Mouse (Mus musculus): Measurements from ENCODE around the gene Suz12. TPM values are rescaled to one million over a fixed set of nuclear protein-coding genes. Genes with fewer than 3 reads are reported as not detected.
"Not testable (repeated sequence)": the region's sequence is repeated elsewhere in the genome, so short reads cannot be mapped to it uniquely, and the experiment has no call there.

Suz12 gene
- polyA plus RNA-seq, 1 experiment from 2014 or later, result 22.6 TPM

DNA sequence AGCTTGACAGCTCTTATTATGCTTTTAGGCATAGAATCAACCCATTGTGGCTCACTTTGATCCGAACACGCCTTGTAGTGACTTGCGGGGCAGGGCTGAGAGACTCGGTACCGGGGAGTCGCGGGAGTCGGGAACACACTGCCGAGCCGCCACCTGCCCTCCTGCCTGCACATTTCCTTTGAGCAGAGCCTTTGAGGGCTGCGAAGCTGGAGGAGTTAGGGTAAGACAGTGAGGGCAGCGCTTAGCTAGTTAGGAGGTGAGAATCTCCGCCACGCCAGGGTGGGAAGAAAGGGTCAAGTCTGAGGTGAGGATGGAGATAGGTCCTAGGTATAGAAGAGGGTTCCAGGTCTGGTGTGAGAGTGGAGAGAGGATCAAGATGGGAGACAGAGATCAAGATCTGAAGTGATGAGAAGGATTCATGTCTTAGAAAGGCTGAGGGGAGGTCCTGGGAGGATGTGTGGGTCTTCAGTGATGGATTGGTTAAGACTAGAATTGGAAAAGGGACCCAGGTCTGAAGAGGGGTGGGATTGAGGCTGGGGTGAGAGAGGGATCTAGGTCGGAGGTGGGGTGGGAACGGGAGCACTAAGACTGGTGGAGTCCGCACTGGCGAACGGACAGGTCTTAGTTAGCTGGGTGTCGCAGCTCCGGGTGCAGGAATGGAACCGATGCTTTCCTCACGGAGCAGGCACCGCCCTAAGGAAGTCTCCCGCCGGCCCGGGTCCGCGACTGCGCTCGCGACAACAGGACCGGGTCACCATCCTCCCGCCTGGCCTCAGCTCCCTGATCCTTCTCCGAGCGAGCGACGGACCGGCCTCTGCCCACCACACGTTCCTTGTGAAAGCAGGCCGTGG lies 19.1 kb upstream of the Suz12 start:
- Histone ChIP-seq H3K36me3 (no peaks in the 10 kb centered on the region), H3K9ac (peak overlapping the region; percentile 45; the same call in 1 of the 2 replicates), H3K4me1 (replicated peaks) (peaks cover 14% of the 10 kb centered on the region), H3K4me2 (replicated peaks) (peak overlapping the region; percentile 97), H3K27me3 (replicated peaks) (peaks cover 12% of the 10 kb centered on the region), H3K27ac (no peak overlapping the region), H3K9me3 (no peaks in the 10 kb centered on the region), H3K4me3 (replicated peaks) (peak overlapping the region; percentile 49)
- ATAC-seq, result peak; percentile 71
- under 1% methylated on average over 41 of the region's 41 CpGs for WGBS

DNA sequence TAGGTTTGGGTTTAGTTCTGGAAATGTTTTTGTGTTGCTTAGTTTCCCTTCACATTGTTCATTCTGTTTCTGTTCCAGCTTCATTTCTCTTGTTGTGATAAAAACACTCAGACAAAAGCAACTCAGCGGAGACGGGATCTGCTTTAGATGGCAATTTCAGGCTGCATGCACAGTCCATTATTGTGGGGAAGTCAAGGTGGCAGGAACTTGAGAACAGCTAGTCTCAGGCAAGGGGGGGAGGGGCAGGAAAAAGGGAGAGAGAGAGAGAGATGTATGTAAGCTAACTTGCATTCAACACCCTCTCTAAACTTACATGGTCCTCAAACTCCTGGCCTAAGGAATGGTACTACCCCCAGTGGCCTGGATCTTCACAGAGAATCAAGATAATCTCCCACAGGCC lies 17.5 kb upstream of the Suz12 start:
- ATAC-seq, result no peak
- Histone ChIP-seq H3K36me3 (no peaks in the 10 kb centered on the region), H3K27me3 (replicated peaks) (peaks cover 12% of the 10 kb centered on the region), H3K9me3 (no peaks in the 10 kb centered on the region), H3K27ac (no peak overlapping the region), H3K4me2 (replicated peaks) (no peak overlapping the region), H3K9ac (no peak overlapping the region), H3K4me1 (replicated peaks) (peaks cover 14% of the 10 kb centered on the region), H3K4me3 (replicated peaks) (no peak overlapping the region)
- 82% methylated on average over 2 of the region's 2 CpGs for WGBS

DNA sequence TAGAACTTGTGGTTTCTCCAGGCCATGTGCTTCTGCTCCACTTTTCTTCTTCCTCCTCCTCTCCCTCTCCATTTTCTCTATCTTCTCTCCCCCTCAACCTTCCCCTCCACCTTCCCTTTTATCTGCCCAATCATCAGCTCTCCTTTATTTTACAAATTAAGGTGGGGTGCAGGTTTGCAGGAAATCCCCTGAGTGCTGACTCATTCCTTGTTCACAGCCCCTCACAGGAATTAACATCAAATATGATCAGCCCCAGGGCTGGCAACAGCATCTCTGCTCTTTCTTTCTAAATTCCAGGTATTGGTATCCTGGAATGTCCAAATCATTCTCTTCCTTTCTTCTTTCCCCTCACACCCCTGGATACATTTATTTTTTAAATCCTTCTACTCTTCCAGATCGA lies 16.7 kb upstream of the Suz12 start:
- no peaks in the 10 kb centered on the region for H3K9me3 ChIP-seq
- peaks cover 12% of the 10 kb centered on the region for H3K27me3 ChIP-seq (replicated peaks)
- ATAC-seq, result no peak
- no peak overlapping the region for H3K4me2 ChIP-seq (replicated peaks)
- H3K4me1 ChIP-seq (replicated peaks), result peaks cover 14% of the 10 kb centered on the region
- no peak overlapping the region for H3K4me3 ChIP-seq (replicated peaks)
- no peak overlapping the region for H3K9ac ChIP-seq
- 93% methylated on average over 1 of the region's 1 CpGs for WGBS
- no peak overlapping the region for H3K27ac ChIP-seq
- no peaks in the 10 kb centered on the region for H3K36me3 ChIP-seq

DNA sequence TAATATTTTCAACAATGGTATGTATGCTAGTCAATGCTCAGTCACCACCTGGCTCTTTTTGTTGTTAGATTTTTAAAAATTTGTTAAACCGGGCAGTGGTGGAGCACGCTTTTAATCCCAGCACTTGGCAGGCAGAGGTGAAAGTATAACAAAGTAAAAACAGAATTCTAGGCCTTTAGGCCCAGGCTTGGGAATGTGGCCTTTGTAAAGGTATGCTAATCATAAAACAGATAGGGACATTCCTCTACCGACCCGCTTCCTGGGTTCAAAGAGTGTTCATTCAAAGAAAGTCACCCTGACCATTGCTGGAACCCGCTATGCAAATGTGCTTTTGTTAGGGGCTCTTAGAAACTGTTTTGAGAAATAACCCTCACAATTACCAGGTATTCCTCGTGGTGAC lies 16.3 kb upstream of the Suz12 start:
- not testable (repeated sequence) for H3K4me2 ChIP-seq (replicated peaks); H3K27ac ChIP-seq; H3K4me3 ChIP-seq (replicated peaks); H3K9ac ChIP-seq; H3K9me3 ChIP-seq; ATAC-seq; H3K36me3 ChIP-seq
- WGBS, result 83% methylated on average over 6 of the region's 6 CpGs
- Histone ChIP-seq H3K27me3 (replicated peaks) (peaks cover 12% of the 10 kb centered on the region), H3K4me1 (replicated peaks) (peaks cover 14% of the 10 kb centered on the region)

DNA sequence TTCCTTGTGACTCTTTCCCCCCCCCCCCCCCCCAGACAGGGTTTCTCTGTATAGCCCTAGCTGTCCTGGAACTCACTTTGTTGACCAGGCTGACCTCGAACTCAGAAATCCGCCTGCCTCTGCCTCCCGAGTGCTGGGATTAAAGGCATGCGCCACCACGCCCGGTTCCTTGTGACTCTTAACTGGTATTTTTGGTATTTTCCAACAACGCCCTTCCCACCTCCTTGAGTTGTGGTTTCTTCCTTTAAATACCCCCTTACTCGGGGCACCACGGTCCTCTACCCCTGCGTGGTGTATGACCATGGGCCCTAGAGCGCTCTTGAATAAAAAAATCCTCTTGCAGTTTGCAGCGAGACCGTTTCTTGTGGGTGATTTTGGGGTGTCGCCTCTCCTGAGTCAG lies 15.8 kb upstream of the Suz12 start:
- not testable (repeated sequence) for H3K9ac ChIP-seq; H3K27ac ChIP-seq; H3K4me3 ChIP-seq (replicated peaks); ATAC-seq; H3K9me3 ChIP-seq; H3K36me3 ChIP-seq; H3K4me2 ChIP-seq (replicated peaks)
- Histone ChIP-seq H3K27me3 (replicated peaks) (peaks cover 12% of the 10 kb centered on the region), H3K4me1 (replicated peaks) (peaks cover 14% of the 10 kb centered on the region)
- WGBS, result 94% methylated on average over 14 of the region's 14 CpGs

DNA sequence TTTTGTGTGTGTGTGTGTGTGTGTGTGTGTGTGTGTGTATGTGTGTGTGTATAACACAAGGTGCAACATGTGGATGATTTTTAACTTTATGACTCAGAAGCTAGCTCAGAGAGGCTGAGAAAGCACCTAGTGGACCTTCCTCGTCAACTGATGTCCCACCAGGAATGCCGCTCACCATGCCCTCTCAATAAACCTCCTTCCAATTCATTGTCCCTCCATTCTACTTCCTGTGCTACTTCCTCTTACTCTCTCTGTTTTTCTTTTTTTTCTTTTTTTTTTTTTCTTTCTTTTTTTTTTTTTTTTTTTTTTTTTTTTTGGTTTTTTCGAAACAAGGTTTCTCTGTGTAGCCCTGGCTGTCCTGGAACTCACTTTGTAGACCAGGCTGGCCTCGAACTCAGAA lies 15.2 kb upstream of the Suz12 start:
- not testable (repeated sequence) for H3K4me3 ChIP-seq (replicated peaks); ATAC-seq; H3K4me2 ChIP-seq (replicated peaks); H3K36me3 ChIP-seq; H3K9me3 ChIP-seq; H3K27ac ChIP-seq; H3K9ac ChIP-seq
- peaks cover 12% of the 10 kb centered on the region for H3K27me3 ChIP-seq (replicated peaks)
- WGBS, result 84% methylated on average over 4 of the region's 4 CpGs
- peaks cover 14% of the 10 kb centered on the region for H3K4me1 ChIP-seq (replicated peaks)

DNA sequence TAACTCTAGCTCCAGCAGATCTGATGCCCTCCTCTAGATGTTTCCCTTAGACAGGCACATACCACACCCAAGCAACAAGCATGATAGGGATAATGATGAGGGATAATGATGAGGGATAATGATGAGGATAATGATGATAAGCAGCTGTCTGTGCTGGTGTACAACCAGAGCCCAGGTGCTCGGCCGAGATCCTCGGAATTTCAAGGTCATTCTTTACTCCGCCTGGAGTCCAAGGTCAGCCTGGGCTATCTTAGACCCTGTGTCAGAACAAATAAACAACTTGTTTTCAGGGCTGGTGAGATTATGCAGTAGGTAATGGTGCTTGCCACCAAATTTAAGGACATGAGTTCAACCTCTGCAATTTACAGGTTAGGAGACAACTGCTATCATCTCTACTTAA lies 6.0 kb upstream of the Suz12 start:
- Histone ChIP-seq H3K4me3 (replicated peaks) (no peak overlapping the region), H3K9ac (no peak overlapping the region), H3K9me3 (no peaks in the 10 kb centered on the region), H3K36me3 (no peaks in the 10 kb centered on the region), H3K4me2 (replicated peaks) (no peak overlapping the region), H3K27me3 (replicated peaks) (no peaks in the 10 kb centered on the region), H3K27ac (no peak overlapping the region), H3K4me1 (replicated peaks) (no peaks in the 10 kb centered on the region)
- ATAC-seq, result no peak
- WGBS, result 59% methylated on average over 4 of the region's 4 CpGs

DNA sequence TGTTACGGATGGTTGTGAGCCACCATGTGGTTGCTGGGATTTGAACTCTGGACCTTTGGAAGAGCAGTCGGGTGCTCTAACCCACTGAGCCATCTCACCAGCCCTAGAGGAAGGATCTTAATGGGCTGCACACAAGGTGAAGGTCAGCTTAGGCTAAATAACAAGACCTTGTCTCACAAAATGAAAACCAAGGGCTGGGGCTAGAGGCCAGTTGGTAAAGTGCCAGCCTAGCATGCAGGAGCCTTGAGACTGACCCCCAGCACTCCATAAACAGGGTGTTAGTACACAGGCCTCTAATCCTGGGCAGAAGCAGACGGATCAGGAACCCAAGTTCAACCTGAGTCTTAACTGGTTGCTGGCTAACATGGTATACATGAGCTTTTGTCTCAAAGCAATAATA lies 5.0 kb upstream of the Suz12 start:
- H3K4me2 ChIP-seq (replicated peaks), result no peak overlapping the region
- no peaks in the 10 kb centered on the region for H3K27me3 ChIP-seq (replicated peaks)
- H3K9me3 ChIP-seq, result no peaks in the 10 kb centered on the region
- H3K36me3 ChIP-seq, result no peaks in the 10 kb centered on the region
- no peak overlapping the region for H3K4me3 ChIP-seq (replicated peaks)
- no peak for ATAC-seq
- no peak overlapping the region for H3K27ac ChIP-seq
- 91% methylated on average over 3 of the region's 3 CpGs for WGBS
- H3K9ac ChIP-seq, result no peak overlapping the region
- no peaks in the 10 kb centered on the region for H3K4me1 ChIP-seq (replicated peaks)

DNA sequence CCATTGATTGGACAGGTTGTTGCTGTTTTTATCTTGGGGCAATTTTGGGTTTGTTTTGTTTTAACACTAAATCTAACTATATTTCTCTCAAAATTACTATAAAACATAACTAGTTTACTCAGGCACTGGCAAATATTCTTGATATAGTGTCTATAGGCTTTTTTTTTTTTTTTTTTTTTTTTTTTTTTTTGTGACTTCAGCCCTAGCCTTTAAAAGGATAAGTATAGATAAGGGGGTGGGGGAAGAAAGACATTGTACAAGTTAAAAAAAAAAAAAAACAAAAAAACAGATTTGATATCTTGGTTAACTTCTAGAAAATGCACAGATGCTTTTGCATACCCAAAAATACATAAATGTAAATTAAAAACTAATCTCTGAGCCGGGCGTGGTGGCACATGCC lies 2.8 kb upstream of the Suz12 start:
- no peak overlapping the region for H3K27ac ChIP-seq
- no peaks in the 10 kb centered on the region for H3K9me3 ChIP-seq
- WGBS, result 90% methylated on average over 2 of the region's 2 CpGs
- H3K4me2 ChIP-seq (replicated peaks), result no peak overlapping the region
- no peaks in the 10 kb centered on the region for H3K27me3 ChIP-seq (replicated peaks)
- no peaks in the 10 kb centered on the region for H3K36me3 ChIP-seq
- no peak overlapping the region for H3K9ac ChIP-seq
- H3K4me1 ChIP-seq (replicated peaks), result no peaks in the 10 kb centered on the region
- no peak for ATAC-seq
- no peak overlapping the region for H3K4me3 ChIP-seq (replicated peaks)

DNA sequence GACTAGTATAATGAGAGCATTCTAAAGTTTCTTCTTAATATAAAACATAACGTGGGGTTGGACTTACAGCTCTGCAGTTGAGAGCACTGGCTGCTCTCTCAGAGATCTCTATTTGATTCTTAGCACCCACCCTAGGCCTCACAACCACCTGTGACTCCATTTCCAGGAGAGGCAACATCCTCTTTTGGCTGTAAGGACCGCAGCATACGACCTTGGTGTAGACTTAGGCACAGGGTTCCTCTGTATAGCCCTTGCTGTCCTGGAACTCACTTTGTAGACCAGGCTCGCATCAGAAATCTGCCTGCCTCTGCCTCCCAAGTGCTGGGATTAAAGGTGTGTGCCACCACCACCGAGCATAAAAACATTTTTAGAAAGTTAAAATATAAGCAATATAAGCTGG lies 1.3 kb upstream of the Suz12 start:
- ATAC-seq, result no peak
- H3K27ac ChIP-seq, result no peak overlapping the region
- no peaks in the 10 kb centered on the region for H3K27me3 ChIP-seq (replicated peaks)
- WGBS, result 93% methylated on average over 5 of the region's 5 CpGs
- H3K4me1 ChIP-seq (replicated peaks), result no peaks in the 10 kb centered on the region
- H3K36me3 ChIP-seq, result no peaks in the 10 kb centered on the region
- H3K9me3 ChIP-seq, result no peaks in the 10 kb centered on the region
- no peak overlapping the region for H3K4me3 ChIP-seq (replicated peaks)
- H3K9ac ChIP-seq, result no peak overlapping the region
- H3K4me2 ChIP-seq (replicated peaks), result no peak overlapping the region

DNA sequence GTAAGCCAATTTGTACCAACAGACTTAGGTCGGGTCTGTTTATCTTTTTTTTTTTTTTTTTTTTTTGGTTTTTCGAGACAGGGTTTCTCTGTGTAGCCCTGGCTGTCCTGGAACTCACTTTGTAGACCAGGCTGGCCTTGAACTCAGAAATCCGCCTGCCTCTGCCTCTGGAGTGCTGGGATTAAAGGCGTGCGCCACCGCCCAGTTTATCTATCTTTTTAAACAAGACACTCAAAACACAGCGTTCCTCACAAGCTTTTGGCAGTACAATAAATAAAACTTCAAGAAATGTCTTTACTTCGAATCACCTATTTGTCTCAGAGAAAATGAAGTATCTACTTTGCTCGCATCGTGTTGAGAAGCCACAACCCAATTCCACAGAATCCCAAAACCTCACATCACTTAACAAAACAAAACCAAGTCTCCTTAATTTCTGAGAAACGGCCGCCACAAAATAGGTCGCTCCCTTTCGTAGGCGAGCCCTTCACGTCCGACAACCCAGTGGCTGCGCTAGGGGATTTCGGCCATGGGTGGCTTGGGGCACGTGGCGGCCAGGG lies 793 bp upstream of the Suz12 start:
- Histone ChIP-seq H3K4me2 (replicated peaks) (peak overlapping the region; percentile 88), H3K9ac (peak overlapping the region; percentile 95), H3K36me3 (no peaks in the 10 kb centered on the region), H3K27ac (peak overlapping the region; percentile 92), H3K9me3 (no peaks in the 10 kb centered on the region), H3K27me3 (replicated peaks) (no peaks in the 10 kb centered on the region), H3K4me1 (replicated peaks) (no peaks in the 10 kb centered on the region), H3K4me3 (replicated peaks) (peak overlapping the region; percentile 97)
- ATAC-seq, result no peak
- WGBS, result 21% methylated on average over 21 of the region's 21 CpGs

DNA sequence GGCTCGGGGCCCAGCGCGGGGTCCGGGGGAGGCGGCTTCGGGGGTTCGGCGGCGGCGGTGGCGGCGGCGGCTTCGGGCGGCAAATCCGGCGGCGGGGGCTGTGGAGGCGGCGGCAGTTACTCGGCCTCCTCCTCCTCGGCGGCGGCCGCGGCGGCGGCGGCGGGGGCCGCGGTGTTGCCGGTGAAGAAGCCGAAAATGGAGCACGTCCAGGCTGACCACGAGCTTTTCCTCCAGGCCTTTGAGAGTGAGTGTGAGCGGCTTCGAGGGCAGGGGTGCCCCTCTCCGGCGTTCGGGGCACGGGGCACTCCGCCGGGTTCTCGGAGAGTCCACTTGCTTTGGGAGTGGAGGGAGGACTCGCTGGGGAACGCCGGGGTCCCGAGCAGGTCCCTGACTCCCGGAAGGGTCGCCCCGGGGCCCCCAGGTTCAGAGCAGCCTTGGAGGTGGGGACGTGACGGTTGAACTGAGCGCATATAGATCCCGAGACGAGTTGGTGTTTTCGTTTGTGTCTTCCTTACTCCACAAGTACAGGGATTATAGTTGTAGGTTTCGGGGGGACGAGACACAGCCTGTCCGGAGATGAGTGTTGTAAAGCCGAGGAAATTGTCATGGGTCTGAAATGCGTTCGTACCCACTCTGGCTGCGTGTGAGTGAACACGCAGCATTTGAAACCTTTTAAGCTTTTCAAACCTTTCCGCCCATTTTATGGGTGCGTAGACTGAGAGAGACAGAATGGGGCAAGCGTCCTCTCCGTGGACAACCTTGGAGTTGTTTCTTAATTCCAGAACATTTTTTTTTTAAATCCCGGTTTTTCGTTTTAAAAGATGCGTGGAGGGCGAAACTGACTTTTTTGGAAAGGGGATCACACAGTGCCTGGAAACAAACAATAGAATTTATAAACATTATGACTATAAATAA lies 707 bp downstream of the Suz12 start:
- Histone ChIP-seq H3K9ac (peak overlapping the region; percentile 95), H3K27ac (peak overlapping the region; percentile 100), H3K36me3 (no peaks in the 10 kb centered on the region), H3K9me3 (no peaks in the 10 kb centered on the region), H3K4me1 (replicated peaks) (no peaks in the 10 kb centered on the region), H3K27me3 (replicated peaks) (no peaks in the 10 kb centered on the region), H3K4me3 (replicated peaks) (peak overlapping the region; percentile 97), H3K4me2 (replicated peaks) (peak overlapping the region; percentile 50)
- ATAC-seq, result peak; percentile 42
- under 1% methylated on average over 50 of the region's 74 CpGs for WGBS
